18 mouse cellular contexts compared by ENCODE assay signal in genomic region chr2:147205076-147205615, GRCm38 (mm10). TPM values are rescaled to one million over a fixed set of nuclear protein-coding genes. Genes with fewer than 3 reads are reported as not detected.
A peak's percentile ranks its signal among the peaks of the same experiment; 100 is the strongest.
DNase-seq lines count a peak whose midpoint lies in the region; ATAC-seq and TF ChIP-seq lines count a peak whose summit lies in the region.
"Had no signal": no experiment of that assay in that cellular context is flagged by ENCODE, and none has a peak within 500 bp of the region (broad histone marks: within the 10 kb centered on the region; RNA-seq: fewer than 3 reads in every experiment).

No protein-coding gene starts in this region.

- H3K4me3 ChIP-seq in liver, adult 2 months (ENCODE audit: insufficient read depth, low read depth, low read length), result no peak overlapping the region
- no peak overlapping the region for H3K4me3 ChIP-seq in liver, embryonic 12.5 days
- H3K4me3 ChIP-seq in neural tube, embryonic 15.5 days (replicated peaks), result no peak overlapping the region
- H3K4me3 ChIP-seq: embryonic facial prominence, embryonic 13.5 days had no signal

- H3K4me1 ChIP-seq in liver, adult 2 months (ENCODE audit: control insufficient read depth, insufficient read depth, low read length), result peaks cover 2% of the 10 kb centered on the region; the same call in 1 of the 2 replicates
- no peaks in the 10 kb centered on the region for H3K4me1 ChIP-seq in liver, embryonic 12.5 days
- no peaks in the 10 kb centered on the region for H3K4me1 ChIP-seq in neural tube, embryonic 15.5 days
- H3K4me1 ChIP-seq: embryonic facial prominence, embryonic 13.5 days had no signal

- H3K27ac ChIP-seq in liver, adult 2 months (replicated peaks; ENCODE audit: insufficient read depth, low read depth, low read length), result no peak overlapping the region
- no peak overlapping the region for H3K27ac ChIP-seq in liver, embryonic 12.5 days
- no peak overlapping the region for H3K27ac ChIP-seq in neural tube, embryonic 15.5 days (replicated peaks)
- H3K27ac ChIP-seq: embryonic facial prominence, embryonic 13.5 days had no signal

- H3K9me3 ChIP-seq in liver, embryonic 12.5 days (replicated peaks), result no peaks in the 10 kb centered on the region
- H3K9me3 ChIP-seq in neural tube, embryonic 15.5 days (replicated peaks), result no peaks in the 10 kb centered on the region
- H3K9me3 ChIP-seq: embryonic facial prominence, embryonic 13.5 days had no signal

- TF ChIP-seq POLR2A in liver, adult 2 months (IDR thresholded peaks at IDR 0.05; ENCODE audit: extremely low read depth, insufficient read depth, low read length), result no peak

- ATAC-seq in liver, embryonic 12.5 days, result no peak
- no peak for ATAC-seq in frontal cortex, adult (ENCODE audit: low TSS enrichment)
- no peak for ATAC-seq in neural tube, embryonic 15.5 days (ENCODE audit: low FRiP score)
- ATAC-seq: inflammation-experienced regulatory T-cells, adult 6 months had no signal

- intact Hi-C loops in heart, postnatal 10 days (cut with DNase I), result loop anchor here (5.0 kb wide), 1 partner anchor 102 kb away; no protein-coding TSS in a partner anchor

- H3K4me2 ChIP-seq in liver, embryonic 12.5 days, result no peak overlapping the region
- no peak overlapping the region for H3K4me2 ChIP-seq in neural tube, embryonic 15.5 days
- H3K4me2 ChIP-seq: embryonic facial prominence, embryonic 13.5 days; liver, embryonic 11.5 days had no signal

- peak; percentile 58 for DNase-seq in heart, adult 11 months
- no peak for DNase-seq in heart, postnatal 10 days
- DNase-seq in liver, adult 2 months (ENCODE audit: extremely low read depth, low read depth, low spot score), result peak; percentile 53
- DNase-seq in A20 (ENCODE audit: low read depth, low spot score) (peak; percentile 24), ZHBTc4 (ENCODE audit: low read depth, low spot score) (peak; percentile 26)
- DNase-seq: cerebellum, postnatal 25 days; heart, postnatal 36 days; lung, postnatal 10 days; thymus, adult 18-20 months had no signal

- no peaks in the 10 kb centered on the region for H3K27me3 ChIP-seq in liver, adult 2 months (ENCODE audit: control insufficient read depth, insufficient read depth, low read length)
- H3K27me3 ChIP-seq in liver, embryonic 12.5 days (replicated peaks), result peaks cover 13% of the 10 kb centered on the region; the same call in 1 of the 2 replicates
- H3K27me3 ChIP-seq in neural tube, embryonic 15.5 days (replicated peaks), result peaks cover 9% of the 10 kb centered on the region; the same call in 1 of the 2 replicates

- WGBS in liver, adult 2 months, result 3% methylated on average over 4 of the region's 4 CpGs
- 21% methylated on average over 4 of the region's 4 CpGs for WGBS in liver, embryonic 12.5 days (ENCODE audit: insufficient replicate concordance)
- 34% methylated on average over 4 of the region's 4 CpGs for WGBS in neural tube, embryonic 15.5 days

- no peaks in the 10 kb centered on the region for H3K36me3 ChIP-seq in liver, adult 2 months (ENCODE audit: control insufficient read depth, insufficient read depth, low read length)
- no peaks in the 10 kb centered on the region for H3K36me3 ChIP-seq in liver, embryonic 12.5 days
- H3K36me3 ChIP-seq in neural tube, embryonic 15.5 days, result no peaks in the 10 kb centered on the region
- H3K36me3 ChIP-seq: embryonic facial prominence, embryonic 13.5 days had no signal

- TF ChIP-seq CTCF in liver, adult 2 months (IDR thresholded peaks at IDR 0.05; ENCODE audit: low read depth, low read length), result no peak

- H3K9ac ChIP-seq in liver, adult 2 months (ENCODE audit: low read depth, low read length), result no peak overlapping the region
- no peak overlapping the region for H3K9ac ChIP-seq in liver, embryonic 12.5 days
- H3K9ac ChIP-seq in neural tube, embryonic 15.5 days (replicated peaks), result no peak overlapping the region
- H3K9ac ChIP-seq: embryonic facial prominence, embryonic 13.5 days had no signal

- no peaks in the 10 kb centered on the region for H3K79me2 ChIP-seq in liver, adult 2 months (ENCODE audit: control insufficient read depth, insufficient read depth, low read length)

RNA-seq across cellular contexts. Expression of gene Nkx2-2, which starts 11.1 kb away (rescaled TPM):
- not detected for total RNA-seq in heart, postnatal 10 days (2021)
- total RNA-seq in liver, adult 2 months (2014; rRNA removed), result not detected in 2 replicates
- polyA plus RNA-seq in liver, adult 2 months (2012; rRNA removed), result not detected in 2 replicates
- not detected in 2 replicates for polyA plus RNA-seq in liver, embryonic 12.5 days (2016; fragmentation: Nextera tagmentation; extraction: Ambion mirVana)
- polyA plus RNA-seq in neural tube, embryonic 15.5 days (2015; fragmentation: Nextera tagmentation; extraction: Ambion mirVana), result 5.0 and 5.4 TPM in 2 replicates
- total RNA-seq: gastrocnemius, adult 18-20 months; heart, adult 8-10 months; heart, postnatal 36 days had no signal
- polyA plus RNA-seq: embryonic facial prominence, embryonic 13.5 days; inflammation-experienced regulatory T-cells, adult 6 months; kidney, embryonic 16.5 days had no signal

Comparison
In these comparisons a context has a peak if more than half of its experiments do, and no peak if none do; other contexts are left out.
1. DNase-seq: peak in heart, adult 11 months (single experiment), liver, adult 2 months (single experiment), A20 (single experiment) and ZHBTc4 (single experiment); none in heart, postnatal 10 days (0 of 2).